Mouse (Mus musculus): Measurements from ENCODE around the gene Naa11. TPM values are rescaled to one million over a fixed set of nuclear protein-coding genes. Genes with fewer than 3 reads are reported as not detected.

Naa11 gene
- polyA plus RNA-seq, 1 experiment from 2014 or later, result 0.05 TPM

DNA sequence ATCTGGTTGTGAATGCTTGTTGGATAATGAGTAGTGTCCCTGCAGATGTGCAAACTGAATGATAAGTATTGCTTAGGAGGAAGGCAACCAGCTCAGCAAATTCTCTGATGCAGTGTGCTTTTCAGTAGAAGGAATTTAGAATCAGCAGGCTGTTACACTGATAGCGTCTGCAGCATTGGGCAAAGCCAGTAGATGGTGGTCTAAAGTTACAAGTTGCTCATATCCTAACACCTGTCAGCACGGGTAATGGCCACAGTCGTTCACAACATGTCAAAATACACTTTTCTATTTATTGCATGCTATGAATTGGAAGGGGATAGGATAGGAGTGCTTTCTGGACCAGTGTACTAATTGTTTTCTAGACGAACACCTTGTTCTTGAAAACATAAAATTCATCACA lies 33.1 kb downstream of the Naa11 start:
- Histone ChIP-seq H3K4me2 (ENCODE audit: low read length) (no peak overlapping the region), H3K9ac (ENCODE audit: low read depth, low read length) (no peak overlapping the region), H3K4me3 (ENCODE audit: low read depth, low read length) (no peak overlapping the region), H3K27ac (ENCODE audit: low read length) (no peak overlapping the region), H3K27me3 (ENCODE audit: control insufficient read depth, insufficient read depth, low read depth, low read length) (no peaks in the 10 kb centered on the region), H3K4me1 (ENCODE audit: control insufficient read depth, insufficient read depth, low read length) (no peaks in the 10 kb centered on the region), H3K36me3 (ENCODE audit: control insufficient read depth, insufficient read depth, low read length) (no peaks in the 10 kb centered on the region), H3K9me3 (replicated peaks; ENCODE audit: control insufficient read depth, low read length, poor library complexity, severe bottlenecking) (no peaks in the 10 kb centered on the region)
- no peak; the same call in 1 of the 2 replicates for ATAC-seq
- 77% methylated on average over 4 of the region's 4 CpGs for WGBS

DNA sequence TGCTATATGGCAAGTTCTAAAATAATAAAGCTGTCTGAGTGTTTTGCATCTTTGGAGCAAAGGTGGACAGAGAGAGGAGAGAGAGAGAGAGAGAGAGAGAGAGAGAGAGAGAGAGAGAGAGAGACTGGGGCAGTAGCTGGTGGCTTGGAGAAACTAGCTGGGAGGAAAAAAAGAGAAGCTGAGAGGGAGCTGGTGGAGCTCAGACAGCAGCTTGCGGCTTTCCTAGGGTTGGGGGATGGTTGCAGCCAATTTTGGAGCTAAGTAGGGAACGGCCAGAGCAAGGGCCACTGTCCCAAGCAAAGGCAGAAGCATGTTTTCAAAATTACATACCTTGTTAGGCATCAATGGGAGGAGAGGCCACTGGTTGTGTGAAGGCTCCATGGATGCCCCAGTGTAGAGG lies 36.0 kb downstream of the Naa11 start:
- Histone ChIP-seq H3K4me1 (ENCODE audit: control insufficient read depth, insufficient read depth, low read length) (no peaks in the 10 kb centered on the region), H3K9me3 (replicated peaks; ENCODE audit: control insufficient read depth, low read length, poor library complexity, severe bottlenecking) (no peaks in the 10 kb centered on the region), H3K4me2 (ENCODE audit: low read length) (no peak overlapping the region), H3K36me3 (ENCODE audit: control insufficient read depth, insufficient read depth, low read length) (no peaks in the 10 kb centered on the region), H3K27me3 (ENCODE audit: control insufficient read depth, insufficient read depth, low read depth, low read length) (no peaks in the 10 kb centered on the region), H3K27ac (ENCODE audit: low read length) (no peak overlapping the region), H3K4me3 (ENCODE audit: low read depth, low read length) (no peak overlapping the region), H3K9ac (ENCODE audit: low read depth, low read length) (no peak overlapping the region)
- WGBS, result 66% methylated on average over 2 of the region's 2 CpGs
- ATAC-seq, result no peak

DNA sequence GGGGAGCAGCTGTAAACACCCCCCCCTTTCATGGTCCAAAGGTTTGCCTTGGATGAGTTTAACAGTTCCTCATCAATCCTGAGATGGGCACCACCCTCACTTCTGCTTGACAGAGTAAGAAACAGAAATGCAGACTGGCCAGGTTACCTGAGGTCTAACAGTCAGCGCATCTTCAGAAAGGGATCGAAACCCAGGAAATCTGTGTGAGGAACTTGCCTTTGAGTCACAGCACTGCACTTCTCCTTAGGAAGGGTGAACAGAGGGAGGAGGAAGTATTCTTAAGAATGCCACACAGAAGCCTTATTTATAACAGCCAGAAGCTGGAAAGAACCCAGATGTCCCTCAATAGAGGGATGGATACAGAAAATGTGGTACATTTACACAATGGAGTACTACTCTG lies 37.0 kb downstream of the Naa11 start:
- H3K4me3 ChIP-seq (ENCODE audit: low read depth, low read length), result no peak overlapping the region
- H3K4me2 ChIP-seq (ENCODE audit: low read length), result no peak overlapping the region
- 99% methylated on average over 2 of the region's 2 CpGs for WGBS
- no peaks in the 10 kb centered on the region for H3K36me3 ChIP-seq (ENCODE audit: control insufficient read depth, insufficient read depth, low read length)
- no peak overlapping the region for H3K27ac ChIP-seq (ENCODE audit: low read length)
- ATAC-seq, result no peak
- H3K9ac ChIP-seq (ENCODE audit: low read depth, low read length), result no peak overlapping the region
- no peaks in the 10 kb centered on the region for H3K27me3 ChIP-seq (ENCODE audit: control insufficient read depth, insufficient read depth, low read depth, low read length)
- no peaks in the 10 kb centered on the region for H3K4me1 ChIP-seq (ENCODE audit: control insufficient read depth, insufficient read depth, low read length)
- H3K9me3 ChIP-seq (replicated peaks; ENCODE audit: control insufficient read depth, low read length, poor library complexity, severe bottlenecking), result no peaks in the 10 kb centered on the region

DNA sequence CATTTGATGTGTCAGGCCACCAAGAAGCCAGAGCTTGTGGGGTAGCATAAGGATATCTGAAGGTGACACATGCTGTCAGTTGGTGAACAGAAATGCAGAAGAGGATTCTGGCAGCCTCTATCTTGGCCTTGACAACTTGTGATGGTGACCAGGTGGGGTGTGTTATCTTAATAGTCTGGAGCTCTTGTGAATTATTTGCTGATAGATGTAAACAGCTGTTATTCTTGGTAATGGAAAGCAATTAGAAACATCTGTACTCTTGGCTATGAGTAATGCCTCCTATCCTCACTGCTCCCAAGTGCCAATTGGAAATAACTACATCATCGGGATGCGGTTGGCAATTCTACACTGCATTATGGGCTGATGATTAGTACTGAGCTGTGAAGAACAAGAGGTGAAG lies 43.4 kb downstream of the Naa11 start:
- WGBS, result 85% methylated on average over 2 of the region's 2 CpGs
- Histone ChIP-seq H3K4me1 (ENCODE audit: control insufficient read depth, insufficient read depth, low read length) (no peaks in the 10 kb centered on the region), H3K4me2 (ENCODE audit: low read length) (no peak overlapping the region), H3K27me3 (ENCODE audit: control insufficient read depth, insufficient read depth, low read depth, low read length) (no peaks in the 10 kb centered on the region), H3K27ac (ENCODE audit: low read length) (no peak overlapping the region), H3K36me3 (ENCODE audit: control insufficient read depth, insufficient read depth, low read length) (no peaks in the 10 kb centered on the region), H3K9me3 (replicated peaks; ENCODE audit: control insufficient read depth, low read length, poor library complexity, severe bottlenecking) (no peaks in the 10 kb centered on the region), H3K9ac (ENCODE audit: low read depth, low read length) (no peak overlapping the region), H3K4me3 (ENCODE audit: low read depth, low read length) (no peak overlapping the region)
- no peak for ATAC-seq

DNA sequence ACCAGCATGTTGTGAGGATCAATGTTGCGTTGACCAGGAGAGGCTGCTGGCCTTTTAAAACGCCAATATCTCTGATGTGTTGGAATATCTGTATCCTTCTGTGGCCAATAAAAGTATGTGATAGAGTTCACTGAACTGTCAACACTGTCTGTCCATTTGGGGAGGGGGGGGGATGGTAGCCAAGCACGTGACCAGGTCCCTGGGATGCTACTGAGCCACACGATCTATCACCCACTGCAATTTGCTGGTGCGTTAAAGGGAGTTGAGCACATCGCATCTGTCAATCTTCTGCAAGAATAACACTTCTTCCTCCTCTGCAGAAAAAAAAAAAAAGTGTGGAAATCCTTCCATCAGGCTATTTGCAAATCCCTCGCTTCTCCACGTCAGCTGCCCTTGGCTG lies 43.9 kb downstream of the Naa11 start:
- Histone ChIP-seq H3K27me3 (ENCODE audit: control insufficient read depth, insufficient read depth, low read depth, low read length) (no peaks in the 10 kb centered on the region), H3K4me1 (ENCODE audit: control insufficient read depth, insufficient read depth, low read length) (no peaks in the 10 kb centered on the region), H3K4me3 (ENCODE audit: low read depth, low read length) (no peak overlapping the region), H3K9me3 (replicated peaks; ENCODE audit: control insufficient read depth, low read length, poor library complexity, severe bottlenecking) (no peaks in the 10 kb centered on the region), H3K4me2 (ENCODE audit: low read length) (no peak overlapping the region), H3K27ac (ENCODE audit: low read length) (no peak overlapping the region), H3K9ac (ENCODE audit: low read depth, low read length) (no peak overlapping the region), H3K36me3 (ENCODE audit: control insufficient read depth, insufficient read depth, low read length) (no peaks in the 10 kb centered on the region)
- no peak for ATAC-seq
- 86% methylated on average over 8 of the region's 8 CpGs for WGBS

DNA sequence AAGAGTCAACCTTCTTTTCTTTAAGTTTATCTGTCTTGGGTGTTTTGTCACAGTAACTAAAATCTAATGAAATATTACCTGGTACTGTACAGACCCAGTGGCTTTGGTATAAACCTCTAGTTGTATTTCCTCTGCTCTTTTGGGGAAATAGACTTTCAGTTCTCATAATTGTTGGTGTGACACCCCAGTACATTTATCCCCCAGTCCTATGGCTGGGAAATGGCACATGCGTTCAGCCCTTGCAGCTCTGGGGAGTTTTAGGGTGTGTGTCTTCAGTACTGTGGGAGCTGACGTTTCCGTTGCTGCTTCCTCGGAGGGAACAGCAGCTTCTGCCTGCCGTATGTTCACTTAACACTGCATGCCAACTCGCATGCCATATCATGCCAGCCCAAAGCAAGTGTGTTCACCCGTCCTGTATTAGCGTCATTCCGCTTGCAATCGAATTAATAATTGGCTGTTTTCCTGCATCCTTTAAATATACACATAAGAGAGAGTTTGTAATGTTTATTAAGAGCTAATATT lies 46.4 kb downstream of the Naa11 start:
- no peaks in the 10 kb centered on the region for H3K36me3 ChIP-seq (ENCODE audit: control insufficient read depth, insufficient read depth, low read length)
- no peaks in the 10 kb centered on the region for H3K4me1 ChIP-seq (ENCODE audit: control insufficient read depth, insufficient read depth, low read length)
- H3K9ac ChIP-seq (ENCODE audit: low read depth, low read length), result no peak overlapping the region
- 89% methylated on average over 10 of the region's 10 CpGs for WGBS
- H3K4me3 ChIP-seq (ENCODE audit: low read depth, low read length), result no peak overlapping the region
- no peaks in the 10 kb centered on the region for H3K9me3 ChIP-seq (replicated peaks; ENCODE audit: control insufficient read depth, low read length, poor library complexity, severe bottlenecking)
- no peaks in the 10 kb centered on the region for H3K27me3 ChIP-seq (ENCODE audit: control insufficient read depth, insufficient read depth, low read depth, low read length)
- H3K27ac ChIP-seq (ENCODE audit: low read length), result no peak overlapping the region
- H3K4me2 ChIP-seq (ENCODE audit: low read length), result no peak overlapping the region
- ATAC-seq, result no peak

DNA sequence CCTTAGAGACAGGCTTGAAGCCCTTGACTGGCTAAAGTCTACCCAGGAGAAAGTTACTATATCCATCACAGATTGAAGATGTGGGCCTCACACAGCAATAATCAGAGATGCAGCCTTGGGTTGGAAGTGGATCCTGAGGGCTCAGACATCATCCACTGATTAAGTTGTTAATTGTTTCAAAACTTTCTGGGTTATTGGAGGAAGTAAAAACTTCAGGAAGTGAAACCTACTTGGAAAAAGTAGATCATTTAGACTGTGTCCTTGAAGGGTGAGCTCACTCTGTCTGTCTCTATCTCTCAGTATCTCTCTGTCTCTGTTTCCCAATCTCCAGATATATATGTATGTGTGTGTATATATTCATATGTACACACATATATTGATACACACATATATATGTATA lies 47.0 kb downstream of the Naa11 start:
- no peak overlapping the region for H3K27ac ChIP-seq (ENCODE audit: low read length)
- no peak overlapping the region for H3K9ac ChIP-seq (ENCODE audit: low read depth, low read length)
- H3K4me1 ChIP-seq (ENCODE audit: control insufficient read depth, insufficient read depth, low read length), result no peaks in the 10 kb centered on the region
- no peak overlapping the region for H3K4me2 ChIP-seq (ENCODE audit: low read length)
- no peaks in the 10 kb centered on the region for H3K9me3 ChIP-seq (replicated peaks; ENCODE audit: control insufficient read depth, low read length, poor library complexity, severe bottlenecking)
- ATAC-seq, result no peak
- no peak overlapping the region for H3K4me3 ChIP-seq (ENCODE audit: low read depth, low read length)
- no peaks in the 10 kb centered on the region for H3K36me3 ChIP-seq (ENCODE audit: control insufficient read depth, insufficient read depth, low read length)
- no peaks in the 10 kb centered on the region for H3K27me3 ChIP-seq (ENCODE audit: control insufficient read depth, insufficient read depth, low read depth, low read length)

DNA sequence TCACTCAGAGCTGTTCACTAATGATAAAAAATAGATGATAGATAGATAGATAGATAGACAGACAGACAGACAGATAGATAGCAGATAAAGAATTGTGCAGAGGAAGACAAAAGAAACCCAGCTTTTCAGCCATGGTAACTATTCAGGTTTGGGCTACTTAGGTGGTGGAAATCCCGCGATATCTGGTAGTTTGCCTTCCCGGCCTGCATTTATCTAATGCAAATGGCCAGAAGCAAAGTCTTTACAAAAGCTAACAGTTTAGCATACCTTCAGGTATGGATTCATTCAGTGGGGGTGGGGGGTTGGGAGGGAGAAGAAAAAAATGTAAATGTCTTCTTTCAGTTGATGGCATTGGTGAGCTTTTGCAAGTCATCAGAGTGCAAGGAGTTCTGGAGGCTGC lies 48.0 kb downstream of the Naa11 start:
- 88% methylated on average over 3 of the region's 3 CpGs for WGBS
- Histone ChIP-seq H3K4me3 (ENCODE audit: low read depth, low read length) (no peak overlapping the region), H3K4me2 (ENCODE audit: low read length) (no peak overlapping the region), H3K27me3 (ENCODE audit: control insufficient read depth, insufficient read depth, low read depth, low read length) (no peaks in the 10 kb centered on the region), H3K4me1 (ENCODE audit: control insufficient read depth, insufficient read depth, low read length) (no peaks in the 10 kb centered on the region), H3K9ac (ENCODE audit: low read depth, low read length) (no peak overlapping the region), H3K9me3 (replicated peaks; ENCODE audit: control insufficient read depth, low read length, poor library complexity, severe bottlenecking) (no peaks in the 10 kb centered on the region), H3K27ac (ENCODE audit: low read length) (no peak overlapping the region), H3K36me3 (ENCODE audit: control insufficient read depth, insufficient read depth, low read length) (no peaks in the 10 kb centered on the region)
- no peak for ATAC-seq

DNA sequence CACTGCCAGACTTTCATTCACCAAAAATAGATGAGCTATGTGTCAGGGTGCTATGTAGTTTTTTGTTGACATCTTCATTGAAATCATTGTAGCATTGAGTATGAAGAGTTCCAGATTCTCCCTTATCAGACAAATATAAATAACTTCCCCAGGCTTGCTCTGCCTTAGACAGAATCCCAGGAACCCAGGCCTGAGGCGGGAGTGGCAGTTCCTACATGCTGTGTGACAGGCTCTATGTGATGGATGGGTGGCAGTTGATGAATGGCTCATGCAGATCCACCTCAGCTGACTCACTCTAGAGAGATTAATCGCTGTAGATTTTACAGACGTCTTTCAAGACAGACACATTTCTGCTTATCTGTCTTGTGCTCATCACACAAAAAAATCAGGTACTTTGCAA lies 57.4 kb downstream of the Naa11 start:
- 71% methylated on average over 3 of the region's 3 CpGs for WGBS
- no peak overlapping the region for H3K4me3 ChIP-seq (ENCODE audit: low read depth, low read length)
- H3K27me3 ChIP-seq (ENCODE audit: control insufficient read depth, insufficient read depth, low read depth, low read length), result no peaks in the 10 kb centered on the region
- no peak overlapping the region for H3K4me2 ChIP-seq (ENCODE audit: low read length)
- no peaks in the 10 kb centered on the region for H3K9me3 ChIP-seq (replicated peaks; ENCODE audit: control insufficient read depth, low read length, poor library complexity, severe bottlenecking)
- no peak overlapping the region for H3K9ac ChIP-seq (ENCODE audit: low read depth, low read length)
- H3K27ac ChIP-seq (ENCODE audit: low read length), result no peak overlapping the region
- H3K36me3 ChIP-seq (ENCODE audit: control insufficient read depth, insufficient read depth, low read length), result no peaks in the 10 kb centered on the region
- ATAC-seq, result no peak
- H3K4me1 ChIP-seq (ENCODE audit: control insufficient read depth, insufficient read depth, low read length), result no peaks in the 10 kb centered on the region

Measured in midbrain, embryonic 16.5 days (tissue).